Mouse (Mus musculus): Measurements from ENCODE around the gene Scd2. TPM values are rescaled to one million over a fixed set of nuclear protein-coding genes. Genes with fewer than 3 reads are reported as not detected.

The Scd2 gene
- total RNA-seq, 2 experiments from 2014 or later, result 5.5 to 8.3 TPM

Small RNAs within 50 kb of the gene (microRNA-seq; reads per million reads assigned to microRNA genes)
- gene Mir5114, result 1.0 reads per million

Other genes starting within 250 kb of the Scd2 start
- 1 to 10 TPM; 5.8 to 6.1 TPM for gene Erlin1, start 223.9 kb upstream of the Scd2 start, total RNA-seq (2021)
- 10 to 100 TPM; 12.0 to 16.3 TPM for gene Chuk, start 186.2 kb upstream of the Scd2 start, total RNA-seq (2021)
- gene Cwf19l1, start 157.8 kb upstream of the Scd2 start, total RNA-seq (2021), result 1 to 10 TPM; 5.1 to 7.4 TPM
- 10 to 100 TPM; 10.5 to 15.4 TPM for gene Bloc1s2, start 147.2 kb upstream of the Scd2 start, total RNA-seq (2021)
- not detected for gene Pkd2l1, start 101.2 kb upstream of the Scd2 start, total RNA-seq (2021)
- not detected for gene Scd3, start 90.4 kb upstream of the Scd2 start, total RNA-seq (2021)
- gene Scd4, start 39.4 kb downstream of the Scd2 start, total RNA-seq (2021), result under 1 TPM in 1 of 2 experiments, not detected in 1; 0.14 TPM
- 10 to 100 TPM; 20.6 to 38.0 TPM for gene Scd1, start 114.2 kb downstream of the Scd2 start, total RNA-seq (2021)
- gene Wnt8b, start 199.8 kb downstream of the Scd2 start, total RNA-seq (2021), result not detected

All from gastrocnemius, adult 18-20 months (tissue).